Mouse (Mus musculus) forebrain, postnatal 0 days (tissue): ENCODE data around the gene Eprs. TPM values are rescaled to one million over a fixed set of nuclear protein-coding genes. Genes with fewer than 3 reads are reported as not detected.
A peak's percentile ranks its signal among the peaks of the same experiment; 100 is the strongest.

Source experiments
- ATAC-seq: fragments of 200-750 bp; cut with Nextera tagmentation; 2 replicates; pipeline ENCODE4 v1.8.0; 2017; ENCODE audit warnings: mild to moderate bottlenecking, moderate library complexity
- DNase-seq: peaks from one replicate; pipeline ENCODE4 v3.0.0-alpha.2; 2015
- H3K27ac ChIP-seq: fragments of 300-500 bp; sonication (generic); 2 replicates; pipeline ENCODE4 v1.5.1; 2014; ENCODE audit warnings: low read depth, mild to moderate bottlenecking, antibody characterized with exemption, low read length, moderate library complexity, mixed read lengths
- H3K27me3 ChIP-seq: fragments of 300-500 bp; sonication (generic); 2 replicates; pipeline ENCODE4 v1.6.1; 2014; ENCODE audit warnings: mild to moderate bottlenecking, low read length, mixed read lengths; ENCODE audit not compliant: insufficient read depth
- H3K36me3 ChIP-seq: fragments of 300-500 bp; sonication (generic); 2 replicates; pipeline ENCODE4 v1.6.1; 2014; ENCODE audit warnings: mild to moderate bottlenecking, moderate library complexity; ENCODE audit not compliant: insufficient read depth
- H3K4me1 ChIP-seq: fragments of 300-500 bp; sonication (generic); 2 replicates; pipeline ENCODE4 v1.6.1; 2014; ENCODE audit warnings: antibody characterized with exemption; ENCODE audit not compliant: insufficient read depth
- H3K4me2 ChIP-seq: fragments of 300-500 bp; sonication (generic); 2 replicates; pipeline ENCODE4 v1.6.1; 2014; ENCODE audit warnings: low read depth, mild to moderate bottlenecking, moderate library complexity
- H3K4me3 ChIP-seq: fragments of 300-500 bp; sonication (generic); 2 replicates; pipeline ENCODE4 v1.5.1; 2014; ENCODE audit warnings: low read depth, low read length, mixed read lengths
- H3K9ac ChIP-seq: fragments of 300-500 bp; sonication (generic); 2 replicates; pipeline ENCODE4 v1.6.1; 2014; ENCODE audit warnings: mild to moderate bottlenecking
- H3K9me3 ChIP-seq: fragments of 300-500 bp; sonication (generic); 2 replicates; pipeline ENCODE4 v1.6.1; 2016; ENCODE audit warnings: low read length
- CTCF ChIP-seq: sonication (generic); IDR thresholded peaks from 2 replicates; pipeline ENCODE4 v1.5.1; 2016; ENCODE audit warnings: antibody characterized with exemption, control low read depth, low read depth
- WGBS: fragments of 180-500 bp; shearing (Covaris S2); extraction: QIAGEN DNeasy Blood & Tissue Kit; methylation state at CpG from one replicate; pipeline ENCODE4 v1.1.7; 2014; 5-methylcytosine and 5-hydroxymethylcytosine counted together
- polyA plus RNA-seq: library from polyadenylated mRNA; unstranded; fragments of >200 nt; fragmentation: Nextera tagmentation; extraction: Ambion mirVana; gene quantifications from 2 replicates; pipeline ENCODE4 v1.2.1, GENCODE M21; 2015
- total RNA-seq: library from RNA; depleted of rRNA; stranded (reverse); fragments of >200 nt; gene quantifications from 2 replicates; pipeline ENCODE4 v1.2.3, GENCODE M21; 2014

The Eprs gene
- total and polyA plus RNA-seq, 2 experiments from 2014 or later = 114 to 121 TPM

- DNase-seq (peak; percentile 79), ATAC-seq (peak; percentile 89)
- 6% methylated on average over 18 of the region's 18 CpGs for WGBS
- no peak for TF ChIP-seq CTCF
- peak within 1 kb of the TSS; percentile 75 for H3K4me3 ChIP-seq
- peaks cover 12% of the 10 kb centered on the region; the same call in 1 of the 2 replicates for H3K4me1 ChIP-seq
- H3K9ac ChIP-seq = peak within 1 kb of the TSS; percentile 91
- H3K9me3 ChIP-seq = no peaks in the 10 kb centered on the region
- H3K36me3 ChIP-seq = 0 out of 2 replicates have a peak, but pooled peaks cover 3% of the 10 kb centered on the region
- no peaks in the 10 kb centered on the region for H3K27me3 ChIP-seq
- H3K4me2 ChIP-seq = peak within 1 kb of the TSS; percentile 82
- peak within 1 kb of the TSS; percentile 79 for H3K27ac ChIP-seq
Measured at GRCm38 (mm10) chr1:185454575-185454954, 91.7 kb downstream of the Eprs start, which contains the start of gene Slc30a10. Gene Slc30a10 (plus strand): TSS chr1:185454848.

GRCm38 (mm10) chr1:185454955-185455701, 92.3 kb downstream of the Eprs start:
- TF ChIP-seq CTCF = no peak
- peak overlapping the region; percentile 75 for H3K4me3 ChIP-seq
- 0 out of 2 replicates have a peak, but pooled peaks cover 6% of the 10 kb centered on the region for H3K36me3 ChIP-seq
- H3K4me1 ChIP-seq = peaks cover 12% of the 10 kb centered on the region; the same call in 1 of the 2 replicates
- H3K27me3 ChIP-seq = no peaks in the 10 kb centered on the region
- peak overlapping the region; percentile 82 for H3K4me2 ChIP-seq
- 2% methylated on average over 71 of the region's 71 CpGs for WGBS
- H3K9me3 ChIP-seq = no peaks in the 10 kb centered on the region
- H3K27ac ChIP-seq = peak overlapping the region; percentile 79
- peak overlapping the region; percentile 91 for H3K9ac ChIP-seq
- peak; percentile 74 for ATAC-seq
- peak; percentile 72 for DNase-seq

- 0 out of 2 replicates have a peak, but pooled peaks cover 6% of the 10 kb centered on the region for H3K36me3 ChIP-seq
- no peaks in the 10 kb centered on the region for H3K27me3 ChIP-seq
- H3K9me3 ChIP-seq = no peaks in the 10 kb centered on the region
- H3K27ac ChIP-seq = no peak overlapping the region
- WGBS = 85% methylated on average over 9 of the region's 9 CpGs
- peak overlapping the region; percentile 82 for H3K4me2 ChIP-seq
- ATAC-seq = no peak
- H3K9ac ChIP-seq = peak overlapping the region; percentile 91
- H3K4me1 ChIP-seq = peaks cover 12% of the 10 kb centered on the region; the same call in 1 of the 2 replicates
- no peak for TF ChIP-seq CTCF
- no peak for DNase-seq
- H3K4me3 ChIP-seq = peak overlapping the region; percentile 75
Measured at GRCm38 (mm10) chr1:185456327-185456726, 93.5 kb downstream of the Eprs start.

GRCm38 (mm10) chr1:185460096-185460495, 97.3 kb downstream of the Eprs start:
- 79% methylated on average over 5 of the region's 5 CpGs for WGBS
- Histone ChIP-seq H3K27ac (no peak overlapping the region), H3K9me3 (no peaks in the 10 kb centered on the region)

GRCm38 (mm10) chr1:185462889-185463288, 100.0 kb downstream of the Eprs start:
- H3K4me2 ChIP-seq = no peak overlapping the region
- 75% methylated on average over 5 of the region's 5 CpGs for WGBS
- no peaks in the 10 kb centered on the region for H3K4me1 ChIP-seq
- H3K27me3 ChIP-seq = no peaks in the 10 kb centered on the region
- no peaks in the 10 kb centered on the region for H3K9me3 ChIP-seq
- H3K36me3 ChIP-seq = peaks cover 32% of the 10 kb centered on the region
- no peak overlapping the region for H3K4me3 ChIP-seq
- no peak overlapping the region for H3K9ac ChIP-seq
- DNase-seq (no peak), ATAC-seq (no peak)
- TF ChIP-seq CTCF = no peak
- H3K27ac ChIP-seq = no peak overlapping the region

More at GRCm38 (mm10) chr1:185460096-185460495, 97.3 kb downstream of the Eprs start:
- Histone ChIP-seq H3K36me3 (peaks cover 31% of the 10 kb centered on the region), H3K4me1 (peaks cover 8% of the 10 kb centered on the region; the same call in 1 of the 2 replicates), H3K9ac (no peak overlapping the region), H3K27me3 (no peaks in the 10 kb centered on the region), H3K4me3 (no peak overlapping the region), H3K4me2 (no peak overlapping the region)
- no peak for TF ChIP-seq CTCF
- ATAC-seq (no peak), DNase-seq (no peak)

DNA sequence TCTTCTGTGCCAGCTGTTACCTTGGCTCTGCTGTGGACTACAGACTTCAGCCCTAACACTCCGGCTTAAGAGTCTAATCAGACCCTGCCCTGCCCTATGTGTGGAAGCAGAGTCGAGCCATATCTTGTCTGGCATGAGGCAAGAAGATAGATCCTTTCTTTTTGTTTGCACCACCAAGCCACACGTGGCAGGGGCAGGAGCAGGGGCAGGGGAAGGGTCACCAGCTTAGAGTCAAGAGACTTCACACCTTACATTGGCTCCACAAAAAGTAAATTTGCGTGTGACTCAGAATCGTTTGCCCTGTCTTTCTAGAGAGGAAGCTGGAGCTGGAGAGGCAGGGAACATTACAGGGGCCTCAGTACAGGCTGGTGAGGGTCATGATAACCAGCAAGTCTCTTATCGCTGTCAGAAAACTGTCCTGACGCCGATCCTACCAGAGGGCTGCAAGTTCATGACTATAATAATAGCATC, 106.7 kb downstream of the Eprs start:
- ATAC-seq (no peak), DNase-seq (no peak)
- Histone ChIP-seq H3K4me1 (no peaks in the 10 kb centered on the region), H3K9me3 (no peaks in the 10 kb centered on the region), H3K27me3 (no peaks in the 10 kb centered on the region), H3K4me2 (no peak overlapping the region), H3K27ac (no peak overlapping the region), H3K4me3 (no peak overlapping the region), H3K9ac (no peak overlapping the region), H3K36me3 (peaks cover 11% of the 10 kb centered on the region)
- 79% methylated on average over 8 of the region's 8 CpGs for WGBS
- TF ChIP-seq CTCF = no peak

DNA sequence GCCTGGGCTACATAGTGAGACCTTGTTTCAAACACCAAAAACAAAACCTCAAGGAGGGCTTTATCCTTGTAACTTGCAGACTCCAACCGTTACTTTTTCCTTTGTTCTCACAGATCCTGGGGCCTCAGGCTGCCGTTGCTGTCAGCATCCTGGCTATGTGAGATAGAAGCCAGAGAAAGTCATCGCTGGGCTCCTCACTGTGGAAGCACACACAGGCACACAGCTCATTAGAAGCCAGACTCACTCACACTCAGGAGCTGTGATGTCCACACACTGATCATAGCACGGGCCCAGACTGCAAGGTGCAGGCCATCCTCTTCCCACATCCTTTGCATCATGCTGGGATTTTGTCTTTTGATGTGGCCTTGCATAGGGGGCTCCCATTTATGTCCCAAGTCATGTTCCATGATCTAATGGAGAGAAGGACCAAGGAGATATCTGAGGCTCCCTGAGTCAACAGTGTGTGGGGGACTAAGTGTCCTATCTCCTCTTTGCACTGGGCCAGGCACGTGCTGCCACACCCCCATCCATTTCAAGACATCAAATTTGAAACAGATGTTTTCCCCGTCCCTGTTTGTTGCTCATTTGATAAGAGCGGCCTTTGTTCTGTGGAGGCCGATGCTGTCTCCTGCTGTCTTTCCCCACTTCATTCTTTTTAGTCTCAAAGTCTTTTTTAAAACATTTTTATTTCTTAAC, 109.3 kb downstream of the Eprs start:
- Histone ChIP-seq H3K9ac (no peak overlapping the region), H3K4me3 (no peak overlapping the region), H3K9me3 (no peaks in the 10 kb centered on the region), H3K36me3 (0 out of 2 replicates have a peak, but pooled peaks cover 4% of the 10 kb centered on the region), H3K4me2 (no peak overlapping the region), H3K27me3 (no peaks in the 10 kb centered on the region), H3K27ac (no peak overlapping the region; the same call in 1 of the 2 replicates), H3K4me1 (no peaks in the 10 kb centered on the region)
- TF ChIP-seq CTCF = no peak
- 60% methylated on average over 8 of the region's 8 CpGs for WGBS
- DNase-seq (no peak), ATAC-seq (no peak)
